Mouse (Mus musculus) midbrain, embryonic 16.5 days (tissue): ENCODE data around the gene Nek2. TPM values are rescaled to one million over a fixed set of nuclear protein-coding genes. Genes with fewer than 3 reads are reported as not detected.

ENCODE experiments used
- ATAC-seq: fragments of 200-750 bp; cut with Nextera tagmentation; 2 replicates; pipeline ENCODE4 v1.8.0; 2017; ENCODE audit warnings: moderate TSS enrichment
- H3K27ac ChIP-seq: fragments of 300-500 bp; sonication (generic); 2 replicates; pipeline ENCODE4 v1.5.1; 2014; ENCODE audit warnings: mild to moderate bottlenecking, low read length, mixed read lengths
- H3K27me3 ChIP-seq: fragments of 300-500 bp; sonication (generic); 2 replicates; pipeline ENCODE4 v1.6.1; 2014; ENCODE audit warnings: low read depth, low read length, mixed read lengths; ENCODE audit not compliant: control insufficient read depth, insufficient read depth
- H3K36me3 ChIP-seq: fragments of 300-500 bp; sonication (generic); 2 replicates; pipeline ENCODE4 v1.6.1; 2014; ENCODE audit warnings: mild to moderate bottlenecking, low read length, moderate library complexity, mixed read lengths; ENCODE audit not compliant: control insufficient read depth, insufficient read depth
- H3K4me1 ChIP-seq: fragments of 300-500 bp; sonication (generic); 2 replicates; pipeline ENCODE4 v1.6.1; 2014; ENCODE audit warnings: mild to moderate bottlenecking, low read length, mixed read lengths; ENCODE audit not compliant: control insufficient read depth, insufficient read depth
- H3K4me2 ChIP-seq: fragments of 300-500 bp; sonication (generic); 2 replicates; pipeline ENCODE4 v1.6.1; 2014; ENCODE audit warnings: mild to moderate bottlenecking, low read length, mixed read lengths
- H3K4me3 ChIP-seq: fragments of 300-500 bp; sonication (generic); 2 replicates; pipeline ENCODE4 v1.5.1; 2014; ENCODE audit warnings: low read depth, mild to moderate bottlenecking, low read length, moderate library complexity, mixed read lengths
- H3K9ac ChIP-seq: fragments of 300-500 bp; sonication (generic); 2 replicates; pipeline ENCODE4 v1.6.1; 2014; ENCODE audit warnings: low read depth, low read length, mixed read lengths
- H3K9me3 ChIP-seq: fragments of 300-500 bp; sonication (generic); replicated peaks from 2 replicates; pipeline ENCODE4 v1.6.1; 2014; ENCODE audit warnings: mild to moderate bottlenecking, low read length, mixed read lengths; ENCODE audit not compliant: control insufficient read depth, poor library complexity, severe bottlenecking
- WGBS: fragments of 180-500 bp; shearing (Covaris S2); extraction: QIAGEN DNeasy Blood & Tissue Kit; methylation state at CpG from one replicate; pipeline ENCODE4 v1.1.7; 2014; 5-methylcytosine and 5-hydroxymethylcytosine counted together
- polyA plus RNA-seq: library from polyadenylated mRNA; unstranded; fragments of >200 nt; fragmentation: Nextera tagmentation; extraction: Ambion mirVana; gene quantifications from 2 replicates; pipeline ENCODE4 v1.2.1, GENCODE M21; 2015

Gene Nek2
- polyA plus RNA-seq, 1 experiment from 2014 or later: 4.7 TPM

GRCm38 (mm10) chr1:191880921-191881609 lies 59.8 kb downstream of the Nek2 start:
- Histone ChIP-seq H3K27ac (no peak overlapping the region), H3K4me1 (no peaks in the 10 kb centered on the region), H3K36me3 (no peaks in the 10 kb centered on the region), H3K9me3 (no peaks in the 10 kb centered on the region), H3K27me3 (no peaks in the 10 kb centered on the region), H3K4me2 (no peak overlapping the region), H3K4me3 (no peak overlapping the region), H3K9ac (no peak overlapping the region)
- no peak for ATAC-seq
- 67% methylated on average over 8 of the region's 8 CpGs for WGBS

DNA sequence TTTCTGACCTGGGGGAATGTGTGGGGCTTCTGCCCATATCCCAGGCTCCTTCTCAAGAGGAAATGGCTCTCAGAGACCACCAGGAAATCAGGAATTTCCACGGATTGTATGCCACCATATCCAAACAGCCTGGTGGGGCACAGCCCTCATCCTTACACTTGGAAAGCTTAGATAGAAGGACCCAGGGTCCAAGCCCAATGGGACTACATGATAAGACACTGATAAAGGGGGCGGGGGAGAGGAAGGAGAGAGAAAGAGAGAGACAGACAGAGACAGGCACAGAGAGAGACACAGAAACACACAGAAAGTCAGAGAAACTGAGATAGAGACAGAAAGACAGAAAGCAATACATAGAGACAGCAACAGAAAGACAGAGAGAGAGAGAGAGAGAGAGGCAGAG lies 60.4 kb downstream of the Nek2 start:
- WGBS: 69% methylated on average over 2 of the region's 2 CpGs
- no peaks in the 10 kb centered on the region for H3K36me3 ChIP-seq
- no peak overlapping the region for H3K9ac ChIP-seq
- H3K4me1 ChIP-seq: no peaks in the 10 kb centered on the region
- no peaks in the 10 kb centered on the region for H3K27me3 ChIP-seq
- no peak overlapping the region for H3K27ac ChIP-seq
- no peak overlapping the region for H3K4me3 ChIP-seq
- no peak for ATAC-seq
- no peaks in the 10 kb centered on the region for H3K9me3 ChIP-seq
- H3K4me2 ChIP-seq: no peak overlapping the region

Other genes starting within 250 kb of the Nek2 start
- gene Dtl, start 245.9 kb upstream of the Nek2 start, polyA plus RNA-seq: 3.4 and 5.9 TPM in 2 replicates
- 34.7 and 35.2 TPM in 2 replicates for gene Ints7, start 245.8 kb upstream of the Nek2 start, polyA plus RNA-seq
- gene Lpgat1, start 103.6 kb upstream of the Nek2 start, polyA plus RNA-seq: 31.0 and 35.0 TPM in 2 replicates
- gene Slc30a1, start 85.3 kb downstream of the Nek2 start, polyA plus RNA-seq: 2.3 and 2.8 TPM in 2 replicates
- 2.5 and 3.0 TPM in 2 replicates for gene Rd3, start 155.9 kb downstream of the Nek2 start, polyA plus RNA-seq